Mouse (Mus musculus): ENCODE data around the gene Lrrc36. TPM values are rescaled to one million over a fixed set of nuclear protein-coding genes. Genes with fewer than 3 reads are reported as not detected.

Gene Lrrc36
- polyA plus RNA-seq, 1 experiment from 2014 or later = 0.55 TPM

DNA sequence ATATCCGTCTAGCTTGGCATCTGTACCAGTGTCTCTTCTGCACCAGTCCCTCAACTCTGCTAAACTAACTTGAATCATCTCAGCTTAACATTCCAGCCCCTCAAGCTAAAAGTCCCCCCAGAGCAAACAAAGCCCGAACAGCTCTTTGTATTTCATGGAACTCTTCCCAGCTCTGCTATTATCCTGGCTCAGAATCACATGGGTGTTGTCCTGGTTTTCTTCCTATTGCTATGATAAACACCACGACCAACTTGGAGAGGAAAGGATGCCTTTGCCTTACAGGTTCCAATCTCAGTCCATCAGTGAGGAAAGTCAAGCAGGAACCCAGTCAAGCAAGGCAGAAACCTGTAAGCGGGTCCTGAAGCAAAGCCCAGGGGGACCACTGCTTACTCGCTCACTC is 20.1 kb downstream of the Lrrc36 start:
- Histone ChIP-seq H3K4me2 (replicated peaks) (no peak overlapping the region), H3K27ac (no peak overlapping the region), H3K27me3 (peaks cover 4% of the 10 kb centered on the region; the same call in 1 of the 2 replicates), H3K36me3 (no peaks in the 10 kb centered on the region), H3K9ac (no peak overlapping the region), H3K9me3 (no peaks in the 10 kb centered on the region), H3K4me3 (no peak overlapping the region), H3K4me1 (no peaks in the 10 kb centered on the region)
- WGBS = 65% methylated on average over 5 of the region's 5 CpGs
- ATAC-seq (ENCODE audit: low FRiP score, low read depth) = no peak

GRCm38 (mm10) chr8:105434136-105434535 is 20.8 kb downstream of the Lrrc36 start:
- ATAC-seq (ENCODE audit: low FRiP score, low read depth) = no peak
- Histone ChIP-seq H3K36me3 (no peaks in the 10 kb centered on the region), H3K27ac (no peak overlapping the region), H3K4me1 (no peaks in the 10 kb centered on the region), H3K27me3 (peaks cover 4% of the 10 kb centered on the region; the same call in 1 of the 2 replicates), H3K9ac (no peak overlapping the region), H3K4me3 (no peak overlapping the region), H3K4me2 (replicated peaks) (no peak overlapping the region), H3K9me3 (no peaks in the 10 kb centered on the region)
- WGBS = 62% methylated on average over 5 of the region's 5 CpGs

- no peak overlapping the region for H3K9ac ChIP-seq
- H3K4me3 ChIP-seq = no peak overlapping the region
- no peaks in the 10 kb centered on the region for H3K36me3 ChIP-seq
- H3K27me3 ChIP-seq = no peaks in the 10 kb centered on the region; the same call in 1 of the 2 replicates
- H3K9me3 ChIP-seq = no peaks in the 10 kb centered on the region
- 72% methylated on average over 5 of the region's 5 CpGs for WGBS
- H3K27ac ChIP-seq = no peak overlapping the region
- ATAC-seq (ENCODE audit: low FRiP score, low read depth) = no peak
- no peaks in the 10 kb centered on the region for H3K4me1 ChIP-seq
- H3K4me2 ChIP-seq (replicated peaks) = no peak overlapping the region
These were observed 22.8 kb downstream of the Lrrc36 start for GRCm38 (mm10) chr8:105436218-105436617.

GRCm38 (mm10) chr8:105437078-105437748 is 23.8 kb downstream of the Lrrc36 start:
- Histone ChIP-seq H3K36me3 (no peaks in the 10 kb centered on the region), H3K27ac (no peak overlapping the region), H3K9ac (no peak overlapping the region), H3K9me3 (no peaks in the 10 kb centered on the region), H3K27me3 (no peaks in the 10 kb centered on the region; the same call in 1 of the 2 replicates), H3K4me1 (no peaks in the 10 kb centered on the region), H3K4me2 (replicated peaks) (no peak overlapping the region), H3K4me3 (no peak overlapping the region)
- no peak for ATAC-seq (ENCODE audit: low FRiP score, low read depth)
- 87% methylated on average over 5 of the region's 5 CpGs for WGBS

DNA sequence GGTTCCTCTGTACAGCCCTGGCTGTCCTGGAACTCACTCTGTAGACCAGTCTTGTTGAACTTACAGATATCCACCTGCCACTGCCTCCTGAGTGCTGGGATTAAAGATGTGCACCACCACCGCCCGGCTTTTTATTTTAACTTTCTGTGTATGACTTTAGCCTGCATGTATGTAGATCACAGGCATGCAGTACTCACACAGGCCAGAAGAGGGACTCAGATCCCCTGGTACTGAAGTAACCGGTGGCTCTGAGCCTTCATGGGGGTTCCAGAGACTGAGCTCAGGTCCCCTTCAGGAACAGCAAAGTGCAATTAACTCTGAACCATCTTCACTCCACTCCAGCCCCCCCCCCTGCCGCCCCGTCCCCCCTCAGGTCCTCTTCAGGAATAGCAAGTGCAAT is 25.5 kb downstream of the Lrrc36 start:
- 42% methylated on average over 5 of the region's 5 CpGs for WGBS
- no peak overlapping the region for H3K4me2 ChIP-seq (replicated peaks)
- no peak for ATAC-seq (ENCODE audit: low FRiP score, low read depth)
- H3K4me1 ChIP-seq = no peaks in the 10 kb centered on the region
- no peaks in the 10 kb centered on the region; the same call in 1 of the 2 replicates for H3K27me3 ChIP-seq
- H3K36me3 ChIP-seq = no peaks in the 10 kb centered on the region
- no peak overlapping the region for H3K4me3 ChIP-seq
- no peaks in the 10 kb centered on the region for H3K9me3 ChIP-seq
- no peak overlapping the region for H3K27ac ChIP-seq
- no peak overlapping the region for H3K9ac ChIP-seq

- no peak for ATAC-seq (ENCODE audit: low FRiP score, low read depth)
These were observed 28.1 kb downstream of the Lrrc36 start for GRCm38 (mm10) chr8:105441433-105441832.

GRCm38 (mm10) chr8:105442661-105443060 is 29.3 kb downstream of the Lrrc36 start:
- Histone ChIP-seq H3K9me3 (no peaks in the 10 kb centered on the region), H3K4me2 (replicated peaks) (no peak overlapping the region), H3K27ac (no peak overlapping the region), H3K9ac (no peak overlapping the region), H3K4me3 (no peak overlapping the region), H3K27me3 (no peaks in the 10 kb centered on the region), H3K4me1 (peaks cover 5% of the 10 kb centered on the region), H3K36me3 (no peaks in the 10 kb centered on the region)
- no peak for ATAC-seq (ENCODE audit: low FRiP score, low read depth)
- 89% methylated on average over 5 of the region's 5 CpGs for WGBS

More at GRCm38 (mm10) chr8:105441433-105441832, 28.1 kb downstream of the Lrrc36 start:
- Histone ChIP-seq H3K4me2 (replicated peaks) (no peak overlapping the region), H3K9me3 (no peaks in the 10 kb centered on the region), H3K4me1 (peaks cover 5% of the 10 kb centered on the region), H3K9ac (no peak overlapping the region), H3K4me3 (no peak overlapping the region), H3K27ac (no peak overlapping the region), H3K27me3 (no peaks in the 10 kb centered on the region; the same call in 1 of the 2 replicates), H3K36me3 (no peaks in the 10 kb centered on the region)
- 7% methylated on average over 6 of the region's 6 CpGs for whole genome bisulfite sequencing

GRCm38 (mm10) chr8:105445296-105446126 is 32.1 kb downstream of the Lrrc36 start:
- H3K4me3 ChIP-seq = no peak overlapping the region

DNA sequence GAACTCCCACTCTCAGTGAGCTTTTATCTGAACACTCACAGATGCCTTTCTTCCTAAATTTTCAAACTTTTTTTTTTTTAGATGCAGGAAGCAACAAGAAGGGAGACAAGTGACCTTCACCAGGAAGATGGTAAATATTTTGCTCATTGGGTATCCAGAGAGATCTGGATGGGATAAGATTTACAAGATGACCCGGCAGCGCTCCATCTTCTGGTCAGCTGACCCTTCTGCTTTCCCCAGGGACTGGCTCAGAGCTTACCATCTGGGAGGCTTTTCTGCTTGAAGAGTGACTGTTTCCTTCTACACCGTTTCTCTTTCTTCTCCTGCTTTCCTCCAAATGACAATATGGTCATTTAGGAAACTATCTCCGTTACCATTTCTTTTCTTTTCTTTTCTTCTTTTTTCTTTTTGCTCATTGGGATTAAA is 32.8 kb downstream of the Lrrc36 start:
- H3K36me3 ChIP-seq = no peaks in the 10 kb centered on the region
- 36% methylated on average over 4 of the region's 4 CpGs for WGBS
- no peak overlapping the region for H3K9ac ChIP-seq
- ATAC-seq (ENCODE audit: low FRiP score, low read depth) = no peak
- H3K4me1 ChIP-seq = peaks cover 5% of the 10 kb centered on the region
- no peaks in the 10 kb centered on the region for H3K9me3 ChIP-seq
- no peak overlapping the region for H3K4me3 ChIP-seq
- 0 out of 2 replicates have a peak overlapping the region, but pooled peaks have one; percentile 11 for H3K4me2 ChIP-seq (replicated peaks)
- no peak overlapping the region for H3K27ac ChIP-seq
- no peaks in the 10 kb centered on the region for H3K27me3 ChIP-seq

More at GRCm38 (mm10) chr8:105445296-105446126, 32.1 kb downstream of the Lrrc36 start:
- Histone ChIP-seq H3K4me2 (replicated peaks) (no peak overlapping the region), H3K9ac (no peak overlapping the region), H3K27me3 (no peaks in the 10 kb centered on the region), H3K27ac (no peak overlapping the region), H3K36me3 (no peaks in the 10 kb centered on the region), H3K9me3 (no peaks in the 10 kb centered on the region), H3K4me1 (peaks cover 5% of the 10 kb centered on the region)
- ATAC-seq (ENCODE audit: low FRiP score, low read depth) = no peak
- 44% methylated on average over 11 of the region's 11 CpGs for WGBS

DNA sequence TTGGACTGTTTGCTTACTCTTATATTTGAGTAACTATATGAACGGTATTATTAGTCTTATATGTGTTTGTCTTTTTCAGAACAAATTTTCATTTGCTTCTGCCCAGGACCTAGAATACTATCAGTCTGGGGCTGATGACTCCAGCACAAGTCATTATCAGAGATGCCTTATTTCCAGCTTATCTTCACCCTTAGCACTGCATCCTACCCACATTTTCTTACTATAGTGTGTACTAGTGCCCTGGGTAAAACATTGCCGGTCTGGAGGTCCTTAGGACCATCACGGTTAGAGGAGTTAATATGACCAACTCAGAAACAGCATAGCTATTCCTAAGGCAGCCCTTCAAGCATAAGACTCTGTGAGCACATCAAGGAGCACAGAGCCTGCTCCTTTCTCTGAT is 34.8 kb downstream of the Lrrc36 start:
- Histone ChIP-seq H3K27me3 (no peaks in the 10 kb centered on the region), H3K4me2 (replicated peaks) (no peak overlapping the region), H3K9me3 (no peaks in the 10 kb centered on the region), H3K27ac (no peak overlapping the region), H3K4me1 (peaks cover 5% of the 10 kb centered on the region), H3K9ac (no peak overlapping the region), H3K4me3 (no peak overlapping the region), H3K36me3 (no peaks in the 10 kb centered on the region)
- no peak for ATAC-seq (ENCODE audit: low FRiP score, low read depth)
- 91% methylated on average over 3 of the region's 3 CpGs for WGBS

GRCm38 (mm10) chr8:105448596-105448995 is 35.2 kb downstream of the Lrrc36 start:
- WGBS = 82% methylated on average over 5 of the region's 5 CpGs
- no peak for ATAC-seq (ENCODE audit: low FRiP score, low read depth)

DNA sequence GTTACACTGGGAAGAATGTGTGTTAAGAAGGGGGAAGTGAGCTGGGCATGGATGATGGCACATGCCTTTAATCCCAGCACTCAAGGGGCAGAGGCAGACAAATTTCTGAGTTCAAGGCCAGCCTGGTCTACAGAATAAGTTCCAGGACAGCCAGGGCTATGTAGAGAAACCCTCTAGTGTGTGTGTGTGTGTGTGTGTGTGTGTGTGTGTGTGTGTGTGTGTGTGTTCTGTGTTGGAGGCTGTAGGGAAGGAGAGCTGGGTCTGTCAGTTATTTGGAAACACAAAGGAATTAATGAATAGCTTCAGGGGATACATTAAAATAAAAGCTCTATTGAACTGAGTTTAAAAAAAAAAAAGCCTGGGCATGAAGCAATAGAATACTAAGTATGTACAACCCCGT is 37.6 kb downstream of the Lrrc36 start:
- H3K4me2 ChIP-seq (replicated peaks) = no peak overlapping the region
- H3K36me3 ChIP-seq = no peaks in the 10 kb centered on the region
- no peak overlapping the region for H3K4me3 ChIP-seq
- ATAC-seq (ENCODE audit: low FRiP score, low read depth) = no peak
- 53% methylated on average over 1 of the region's 1 CpGs for WGBS
- H3K9me3 ChIP-seq = no peaks in the 10 kb centered on the region
- H3K4me1 ChIP-seq = peaks cover 3% of the 10 kb centered on the region
- H3K9ac ChIP-seq = no peak overlapping the region
- H3K27me3 ChIP-seq = no peaks in the 10 kb centered on the region
- no peak overlapping the region for H3K27ac ChIP-seq

More at GRCm38 (mm10) chr8:105448596-105448995, 35.2 kb downstream of the Lrrc36 start:
- Histone ChIP-seq H3K4me3 (no peak overlapping the region), H3K36me3 (no peaks in the 10 kb centered on the region), H3K4me1 (peaks cover 5% of the 10 kb centered on the region), H3K27ac (no peak overlapping the region), H3K9ac (no peak overlapping the region), H3K9me3 (no peaks in the 10 kb centered on the region), H3K27me3 (no peaks in the 10 kb centered on the region), H3K4me2 (replicated peaks) (no peak overlapping the region)
